Mouse (Mus musculus) heart, postnatal 0 days (tissue): Measurements from ENCODE around the gene Comp. TPM values are rescaled to one million over a fixed set of nuclear protein-coding genes. Genes with fewer than 3 reads are reported as not detected.

Source experiments
- ATAC-seq: fragments of 200-750 bp; cut with Nextera tagmentation; 2 replicates; pipeline ENCODE4 v1.8.0; 2017; ENCODE audit warnings: low read depth, moderate number of reproducible peaks, moderate library complexity; ENCODE audit not compliant: insufficient read depth
- DNase-seq: peaks from one replicate; pipeline ENCODE4 v3.0.0-alpha.2; 2016; ENCODE audit warnings: low spot score
- H3K27ac ChIP-seq: fragments of 300-500 bp; sonication (generic); 2 replicates; pipeline ENCODE4 v1.5.1; 2014; ENCODE audit warnings: low read depth, mild to moderate bottlenecking
- H3K27me3 ChIP-seq: fragments of 300-500 bp; sonication (generic); 2 replicates; pipeline ENCODE4 v1.6.1; 2014; ENCODE audit warnings: low read length, mixed read lengths; ENCODE audit not compliant: control insufficient read depth, insufficient read depth
- H3K36me3 ChIP-seq: fragments of 300-500 bp; sonication (generic); replicated peaks from 2 replicates; pipeline ENCODE4 v1.6.1; 2014; ENCODE audit warnings: low read length, mixed read lengths; ENCODE audit not compliant: control insufficient read depth, insufficient read depth
- H3K4me1 ChIP-seq: fragments of 300-500 bp; sonication (generic); 2 replicates; pipeline ENCODE4 v1.6.1; 2014; ENCODE audit warnings: antibody characterized with exemption; ENCODE audit not compliant: control insufficient read depth, insufficient read depth
- H3K4me2 ChIP-seq: fragments of 300-500 bp; sonication (generic); 2 replicates; pipeline ENCODE4 v1.6.1; 2014; ENCODE audit warnings: low read depth, mild to moderate bottlenecking, low read length, moderate library complexity
- H3K4me3 ChIP-seq: fragments of 300-500 bp; sonication (generic); 2 replicates; pipeline ENCODE4 v1.5.1; 2014; ENCODE audit warnings: low read depth, low read length
- H3K9ac ChIP-seq: fragments of 300-500 bp; sonication (generic); replicated peaks from 2 replicates; pipeline ENCODE4 v1.6.1; 2014; ENCODE audit warnings: low read depth, low read length, mixed read lengths
- H3K9me3 ChIP-seq: fragments of 300-500 bp; sonication (generic); replicated peaks from 2 replicates; pipeline ENCODE4 v1.6.1; 2016; ENCODE audit warnings: low read length; ENCODE audit not compliant: control insufficient read depth
- CTCF ChIP-seq: IDR thresholded peaks from 2 replicates; pipeline ENCODE4 v1.5.1; 2016; ENCODE audit warnings: antibody characterized with exemption, control low read depth, low read depth
- EP300 ChIP-seq: IDR thresholded peaks from 2 replicates; pipeline ENCODE4 v1.6.1; 2016; ENCODE audit warnings: antibody characterized with exemption, low read depth
- WGBS: fragments of 180-500 bp; shearing (Covaris S2); extraction: QIAGEN DNeasy Blood & Tissue Kit; methylation state at CpG from one replicate; pipeline ENCODE4 v1.1.7; 2014; 5-methylcytosine and 5-hydroxymethylcytosine counted together
- polyA plus RNA-seq: library from polyadenylated mRNA; unstranded; fragments of >200 nt; fragmentation: Nextera tagmentation; extraction: Ambion mirVana; gene quantifications from 2 replicates; pipeline ENCODE4 v1.2.1, GENCODE M21; 2015
- total RNA-seq: library from RNA; depleted of rRNA; stranded (reverse); fragments of >200 nt; gene quantifications from 2 replicates; pipeline ENCODE4 v1.2.3, GENCODE M21; 2014; ENCODE audit warnings: low replicate concordance

Comp gene
- total and polyA plus RNA-seq, 2 experiments from 2014 or later, result 3.2 to 4.2 TPM

DNA sequence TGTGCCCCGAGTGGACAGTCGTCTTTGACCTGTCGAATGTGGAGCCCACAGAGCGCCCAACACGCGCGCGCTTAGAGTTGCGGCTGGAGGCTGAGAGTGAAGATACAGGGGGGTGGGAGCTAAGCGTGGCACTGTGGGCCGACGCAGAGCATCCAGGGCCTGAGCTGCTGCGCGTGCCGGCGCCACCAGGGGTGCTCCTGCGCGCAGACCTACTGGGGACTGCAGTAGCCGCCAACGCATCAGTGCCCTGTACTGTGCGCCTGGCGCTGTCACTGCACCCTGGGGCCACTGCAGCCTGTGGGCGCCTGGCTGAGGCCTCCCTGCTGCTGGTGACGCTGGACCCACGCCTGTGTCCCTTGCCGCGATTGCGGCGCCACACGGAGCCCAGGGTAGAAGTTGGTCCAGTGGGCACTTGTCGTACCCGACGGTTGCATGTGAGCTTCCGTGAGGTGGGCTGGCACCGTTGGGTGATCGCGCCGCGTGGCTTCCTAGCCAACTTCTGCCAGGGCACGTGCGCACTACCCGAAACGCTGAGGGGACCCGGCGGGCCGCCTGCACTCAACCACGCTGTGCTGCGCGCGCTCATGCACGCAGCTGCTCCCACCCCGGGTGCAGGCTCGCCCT is 42.5 kb upstream of the Comp start:
- Histone ChIP-seq H3K27me3 (peaks cover 11% of the 10 kb centered on the region; the same call in 1 of the 2 replicates), H3K4me1 (no peaks in the 10 kb centered on the region), H3K27ac (no peak overlapping the region), H3K9ac (no peak overlapping the region), H3K4me3 (no peak overlapping the region), H3K4me2 (peak overlapping the region; percentile 8; the same call in 1 of the 2 replicates), H3K9me3 (no peaks in the 10 kb centered on the region), H3K36me3 (peaks cover 45% of the 10 kb centered on the region)
- no peak for TF ChIP-seq EP300
- TF ChIP-seq CTCF, result peak; percentile 33
- ATAC-seq, result peak; percentile 69
- DNase-seq, result peak; percentile 57
- WGBS, result 45% methylated on average over 53 of the region's 53 CpGs

DNA sequence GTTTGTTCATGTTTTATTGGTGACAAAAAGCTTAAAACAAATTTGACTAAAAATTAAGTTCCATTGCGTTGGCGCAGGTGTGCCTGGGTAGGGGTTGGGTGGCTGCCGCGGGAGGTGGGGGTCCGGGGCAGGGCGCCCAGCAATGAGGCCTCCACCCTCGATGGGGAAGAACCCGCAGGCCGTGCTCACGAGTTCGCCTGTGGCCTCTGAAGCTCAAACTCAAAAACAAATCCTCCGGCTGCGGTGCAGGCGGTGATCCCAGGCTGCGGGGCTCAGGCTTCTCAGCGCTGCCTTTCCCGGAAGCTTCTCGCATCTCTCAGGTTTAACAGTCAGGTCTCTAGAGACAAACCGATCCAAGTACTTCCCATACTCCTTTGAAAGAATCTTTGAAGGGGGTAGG is 41.8 kb upstream of the Comp start:
- ATAC-seq, result no peak
- WGBS, result 90% methylated on average over 19 of the region's 19 CpGs
- Histone ChIP-seq H3K4me2 (no peak overlapping the region), H3K4me1 (no peaks in the 10 kb centered on the region), H3K9ac (no peak overlapping the region), H3K27me3 (peaks cover 11% of the 10 kb centered on the region; the same call in 1 of the 2 replicates), H3K4me3 (no peak overlapping the region), H3K27ac (no peak overlapping the region), H3K9me3 (no peaks in the 10 kb centered on the region), H3K36me3 (peaks cover 52% of the 10 kb centered on the region)
- no peak for DNase-seq
- TF ChIP-seq EP300 (no peak), CTCF (no peak)

DNA sequence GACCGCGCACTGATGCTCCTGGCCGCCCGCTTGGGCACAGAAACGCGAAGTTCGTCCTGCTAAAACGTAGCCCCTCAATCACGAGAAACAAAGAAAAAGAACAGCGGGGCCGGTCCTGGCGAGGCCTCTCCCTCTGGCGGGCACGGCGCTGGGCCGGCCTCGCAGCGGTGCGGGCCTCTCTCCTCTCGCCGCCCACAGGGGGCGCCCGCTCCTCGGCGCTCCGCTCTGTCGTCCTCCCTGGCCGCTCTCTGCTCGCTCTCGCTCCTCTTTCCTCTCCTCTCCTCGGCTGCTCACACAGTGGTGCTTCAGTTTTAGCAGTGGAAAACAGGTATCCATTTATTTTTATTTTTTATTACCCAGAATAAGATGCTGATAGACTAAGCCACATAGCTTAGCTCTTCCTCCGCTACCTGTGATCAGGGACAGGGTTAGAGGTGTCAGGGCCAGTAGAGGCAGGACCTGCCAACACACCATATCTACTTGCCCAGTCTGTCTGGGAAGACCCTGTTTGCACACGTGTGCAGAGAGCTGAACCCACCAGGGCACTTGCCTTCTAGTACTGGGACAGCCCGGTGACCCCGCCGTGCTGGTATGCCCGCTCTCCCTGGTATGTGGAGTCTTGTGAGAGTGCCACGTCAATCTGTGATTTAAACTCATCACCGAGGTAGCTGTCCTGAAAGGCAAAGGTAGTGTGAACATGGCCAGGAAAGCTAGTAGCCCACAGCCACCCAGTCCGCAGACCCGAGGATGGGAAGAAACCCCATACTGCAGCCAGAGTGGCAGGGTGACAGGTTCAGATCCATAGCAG is 41.1 kb upstream of the Comp start:
- Histone ChIP-seq H3K9ac (no peak overlapping the region), H3K9me3 (no peaks in the 10 kb centered on the region), H3K27me3 (peaks cover 11% of the 10 kb centered on the region; the same call in 1 of the 2 replicates), H3K4me1 (no peaks in the 10 kb centered on the region), H3K36me3 (peaks cover 60% of the 10 kb centered on the region), H3K4me3 (no peak overlapping the region), H3K27ac (no peak overlapping the region), H3K4me2 (no peak overlapping the region)
- DNase-seq (peak; percentile 79), ATAC-seq (peak; percentile 73)
- whole genome bisulfite sequencing, result 35% methylated on average over 39 of the region's 41 CpGs
- TF ChIP-seq EP300 (no peak), CTCF (peak; percentile 66)

DNA sequence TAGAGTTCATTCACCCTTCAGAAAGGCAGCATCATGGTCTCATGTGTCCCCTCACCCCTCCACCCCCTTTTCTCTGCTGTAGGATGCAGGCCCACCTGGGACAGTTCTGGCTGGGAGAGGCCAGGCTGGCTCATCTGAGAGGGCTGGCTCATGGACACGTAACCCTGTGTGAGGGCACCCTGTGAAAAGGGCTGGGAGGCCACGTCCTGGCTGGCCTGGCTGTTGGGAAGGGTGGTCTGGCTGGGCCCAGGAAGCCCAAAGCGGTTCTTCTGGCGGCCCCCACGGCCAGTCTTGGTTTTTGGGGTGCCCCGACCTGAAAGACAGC is 40.5 kb upstream of the Comp start:
- Histone ChIP-seq H3K27ac (no peak overlapping the region), H3K27me3 (peaks cover 11% of the 10 kb centered on the region; the same call in 1 of the 2 replicates), H3K36me3 (peaks cover 65% of the 10 kb centered on the region), H3K9ac (no peak overlapping the region), H3K4me1 (no peaks in the 10 kb centered on the region), H3K4me2 (no peak overlapping the region), H3K9me3 (no peaks in the 10 kb centered on the region), H3K4me3 (no peak overlapping the region)
- TF ChIP-seq EP300, result no peak
- TF ChIP-seq CTCF, result no peak
- WGBS, result 92% methylated on average over 6 of the region's 6 CpGs
- no peak for DNase-seq
- no peak for ATAC-seq

DNA sequence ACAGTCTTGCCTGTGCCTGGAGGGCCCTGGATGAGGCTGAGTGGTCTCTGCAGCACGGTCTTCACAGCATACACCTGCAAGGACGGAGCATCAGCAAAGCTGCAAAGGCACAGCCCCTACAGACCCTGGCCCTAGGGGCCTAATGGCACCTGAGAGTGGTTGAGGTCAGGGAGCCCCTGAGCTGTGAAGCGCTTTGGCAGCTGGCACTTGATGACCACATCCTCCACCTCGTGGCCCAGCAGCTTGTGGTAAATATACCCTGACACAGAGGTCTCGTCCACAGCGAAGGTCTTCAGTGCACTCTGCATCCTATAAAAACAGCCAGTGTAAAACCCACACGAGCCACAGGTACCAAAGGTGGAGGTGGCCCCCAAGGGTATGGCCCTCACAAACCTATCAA is 34.4 kb upstream of the Comp start:
- H3K9ac ChIP-seq, result no peak overlapping the region
- no peak overlapping the region for H3K27ac ChIP-seq
- no peaks in the 10 kb centered on the region for H3K4me1 ChIP-seq
- TF ChIP-seq CTCF (no peak), EP300 (no peak)
- no peak overlapping the region for H3K4me3 ChIP-seq
- no peak for DNase-seq
- no peaks in the 10 kb centered on the region for H3K27me3 ChIP-seq
- peaks cover 97% of the 10 kb centered on the region for H3K36me3 ChIP-seq
- 82% methylated on average over 7 of the region's 7 CpGs for WGBS
- H3K9me3 ChIP-seq, result no peaks in the 10 kb centered on the region
- H3K4me2 ChIP-seq, result no peak overlapping the region
- no peak for ATAC-seq
